Mouse (Mus musculus): ENCODE measurements at regions not wholly inside any gene's neighbourhood (a gene's known extent, or its start where the extent isn't known, plus 50 kb on each side); places are given as distances from the start of the nearest gene placed in this dataset.

- WGBS: 94% methylated on average over 5 of the region's 5 CpGs
- no peak overlapping the region for H3K4me2 ChIP-seq (ENCODE audit: low read length)
- H3K36me3 ChIP-seq (ENCODE audit: insufficient read depth, low read length): no peaks in the 10 kb centered on the region
- no peaks in the 10 kb centered on the region for H3K27me3 ChIP-seq (ENCODE audit: insufficient read depth, low read length)
- no peaks in the 10 kb centered on the region for H3K9me3 ChIP-seq (replicated peaks; ENCODE audit: low read length)
- H3K4me1 ChIP-seq (replicated peaks; ENCODE audit: insufficient read depth, low read length): no peaks in the 10 kb centered on the region
- TF ChIP-seq CTCF (IDR thresholded peaks at IDR 0.05; ENCODE audit: low read depth): no peak
- no peak for ATAC-seq (replicated peaks; ENCODE audit: low FRiP score, low read depth)
- no peak overlapping the region for H3K27ac ChIP-seq
- H3K9ac ChIP-seq (ENCODE audit: low read depth, low read length): no peak overlapping the region
- no peak overlapping the region for H3K4me3 ChIP-seq (replicated peaks; ENCODE audit: low read depth, low read length)
- no peak for DNase-seq (ENCODE audit: low spot score)
These were observed 220.7 kb upstream of the Ptger4 start for GRCm38 (mm10) chr15:5464732-5465131.

GRCm38 (mm10) chr15:5468535-5469073, 224.6 kb upstream of the Ptger4 start:
- Histone ChIP-seq H3K4me1 (replicated peaks; ENCODE audit: insufficient read depth, low read length) (no peaks in the 10 kb centered on the region), H3K4me2 (ENCODE audit: low read length) (no peak overlapping the region), H3K27ac (no peak overlapping the region), H3K36me3 (ENCODE audit: insufficient read depth, low read length) (no peaks in the 10 kb centered on the region), H3K27me3 (ENCODE audit: insufficient read depth, low read length) (no peaks in the 10 kb centered on the region), H3K4me3 (replicated peaks; ENCODE audit: low read depth, low read length) (no peak overlapping the region), H3K9ac (ENCODE audit: low read depth, low read length) (no peak overlapping the region), H3K9me3 (replicated peaks; ENCODE audit: low read length) (no peaks in the 10 kb centered on the region)
- no peak for ATAC-seq (replicated peaks; ENCODE audit: low FRiP score, low read depth)
- TF ChIP-seq CTCF (IDR thresholded peaks at IDR 0.05; ENCODE audit: low read depth): no peak
- WGBS: 33% methylated on average over 3 of the region's 3 CpGs
- DNase-seq (ENCODE audit: low spot score): peak; percentile 4

- H3K27ac ChIP-seq: no peak overlapping the region
- no peak overlapping the region for H3K9ac ChIP-seq (ENCODE audit: low read depth, low read length)
- H3K4me3 ChIP-seq (replicated peaks; ENCODE audit: low read depth, low read length): no peak overlapping the region
- H3K36me3 ChIP-seq (ENCODE audit: insufficient read depth, low read length): no peaks in the 10 kb centered on the region
- H3K9me3 ChIP-seq (replicated peaks; ENCODE audit: low read length): no peaks in the 10 kb centered on the region
- H3K27me3 ChIP-seq (ENCODE audit: insufficient read depth, low read length): no peaks in the 10 kb centered on the region
- TF ChIP-seq CTCF (IDR thresholded peaks at IDR 0.05; ENCODE audit: low read depth): no peak
- H3K4me2 ChIP-seq (ENCODE audit: low read length): no peak overlapping the region
- no peaks in the 10 kb centered on the region for H3K4me1 ChIP-seq (replicated peaks; ENCODE audit: insufficient read depth, low read length)
- DNase-seq (ENCODE audit: low spot score) (no peak), ATAC-seq (replicated peaks; ENCODE audit: low FRiP score, low read depth) (no peak)
- 47% methylated on average over 1 of the region's 1 CpGs for WGBS
These were observed 231.5 kb upstream of the Ptger4 start for GRCm38 (mm10) chr15:5475389-5475995.

- Histone ChIP-seq H3K9me3 (replicated peaks; ENCODE audit: low read length) (no peaks in the 10 kb centered on the region), H3K4me2 (ENCODE audit: low read length) (no peak overlapping the region), H3K27ac (no peak overlapping the region), H3K4me3 (replicated peaks; ENCODE audit: low read depth, low read length) (no peak overlapping the region), H3K27me3 (ENCODE audit: insufficient read depth, low read length) (no peaks in the 10 kb centered on the region), H3K9ac (ENCODE audit: low read depth, low read length) (no peak overlapping the region), H3K36me3 (ENCODE audit: insufficient read depth, low read length) (no peaks in the 10 kb centered on the region), H3K4me1 (replicated peaks; ENCODE audit: insufficient read depth, low read length) (no peaks in the 10 kb centered on the region)
- DNase-seq (ENCODE audit: low spot score): peak; percentile 36
- no peak for ATAC-seq (replicated peaks; ENCODE audit: low FRiP score, low read depth)
- 80% methylated on average over 3 of the region's 3 CpGs for WGBS
- TF ChIP-seq CTCF (IDR thresholded peaks at IDR 0.05; ENCODE audit: low read depth): no peak
These were observed 249.3 kb upstream of the Ptger4 start for GRCm38 (mm10) chr15:5493286-5493685.

- ATAC-seq (replicated peaks; ENCODE audit: low FRiP score, low read depth) (no peak), DNase-seq (ENCODE audit: low spot score) (no peak)
- TF ChIP-seq CTCF (IDR thresholded peaks at IDR 0.05; ENCODE audit: low read depth): no peak
- 78% methylated on average over 8 of the region's 8 CpGs for WGBS
- H3K27ac ChIP-seq: no peak overlapping the region
- no peak overlapping the region for H3K4me2 ChIP-seq (ENCODE audit: low read length)
- H3K9me3 ChIP-seq (replicated peaks; ENCODE audit: low read length): no peaks in the 10 kb centered on the region
- no peaks in the 10 kb centered on the region for H3K27me3 ChIP-seq (ENCODE audit: insufficient read depth, low read length)
- no peak overlapping the region for H3K9ac ChIP-seq (ENCODE audit: low read depth, low read length)
- H3K4me3 ChIP-seq (replicated peaks; ENCODE audit: low read depth, low read length): no peak overlapping the region
- H3K36me3 ChIP-seq (ENCODE audit: insufficient read depth, low read length): no peaks in the 10 kb centered on the region
- no peaks in the 10 kb centered on the region for H3K4me1 ChIP-seq (replicated peaks; ENCODE audit: insufficient read depth, low read length)
These were observed 251.3 kb upstream of the Ptger4 start for GRCm38 (mm10) chr15:5495187-5495849.

- Histone ChIP-seq H3K27ac (no peak overlapping the region), H3K36me3 (ENCODE audit: insufficient read depth, low read length) (no peaks in the 10 kb centered on the region), H3K9me3 (replicated peaks; ENCODE audit: low read length) (no peaks in the 10 kb centered on the region), H3K4me2 (ENCODE audit: low read length) (no peak overlapping the region), H3K4me1 (replicated peaks; ENCODE audit: insufficient read depth, low read length) (no peaks in the 10 kb centered on the region), H3K9ac (ENCODE audit: low read depth, low read length) (no peak overlapping the region), H3K4me3 (replicated peaks; ENCODE audit: low read depth, low read length) (no peak overlapping the region), H3K27me3 (ENCODE audit: insufficient read depth, low read length) (no peaks in the 10 kb centered on the region)
- no peak for DNase-seq (ENCODE audit: low spot score)
- TF ChIP-seq CTCF (IDR thresholded peaks at IDR 0.05; ENCODE audit: low read depth): no peak
- ATAC-seq (replicated peaks; ENCODE audit: low FRiP score, low read depth): no peak
- 93% methylated on average over 2 of the region's 2 CpGs for WGBS
These were observed 252.0 kb upstream of the Ptger4 start for GRCm38 (mm10) chr15:5495954-5496353.

All from kidney, postnatal 0 days (tissue).